Mouse (Mus musculus) hindbrain, embryonic 12.5 days (tissue): ENCODE results near the gene Bach1. TPM values are rescaled to one million over a fixed set of nuclear protein-coding genes. Genes with fewer than 3 reads are reported as not detected.

Experiments used
- ATAC-seq: fragments of 200-750 bp; cut with Nextera tagmentation; 2 replicates; pipeline ENCODE4 v1.8.0; 2017; ENCODE audit warnings: moderate TSS enrichment; ENCODE audit not compliant: low FRiP score
- H3K27ac ChIP-seq: fragments of 300-500 bp; sonication (generic); 2 replicates; pipeline ENCODE4 v1.5.1; 2016; ENCODE audit warnings: mild to moderate bottlenecking
- H3K27me3 ChIP-seq: fragments of 300-500 bp; sonication (generic); 2 replicates; pipeline ENCODE4 v1.6.1; 2016; ENCODE audit warnings: mild to moderate bottlenecking
- H3K36me3 ChIP-seq: fragments of 300-500 bp; sonication (generic); 2 replicates; pipeline ENCODE4 v1.6.1; 2016; ENCODE audit warnings: mild to moderate bottlenecking
- H3K4me1 ChIP-seq: fragments of 300-500 bp; sonication (generic); 2 replicates; pipeline ENCODE4 v1.6.1; 2016
- H3K4me2 ChIP-seq: fragments of 300-500 bp; sonication (generic); replicated peaks from 2 replicates; pipeline ENCODE4 v1.6.1; 2016; ENCODE audit warnings: mild to moderate bottlenecking
- H3K4me3 ChIP-seq: fragments of 300-500 bp; sonication (generic); 2 replicates; pipeline ENCODE4 v1.5.1; 2016; ENCODE audit warnings: mild to moderate bottlenecking
- H3K9ac ChIP-seq: fragments of 300-500 bp; sonication (generic); 2 replicates; pipeline ENCODE4 v1.6.1; 2016; ENCODE audit warnings: mild to moderate bottlenecking, moderate library complexity
- H3K9me3 ChIP-seq: fragments of 300-500 bp; sonication (generic); replicated peaks from 2 replicates; pipeline ENCODE4 v1.6.1; 2016; ENCODE audit warnings: mild to moderate bottlenecking
- WGBS: fragments of 180-500 bp; shearing (Covaris S2); methylation state at CpG from one replicate; pipeline ENCODE4 v1.1.7; 2016; 5-methylcytosine and 5-hydroxymethylcytosine counted together
- polyA plus RNA-seq: library from polyadenylated mRNA; unstranded; fragments of >200 nt; fragmentation: Nextera tagmentation; extraction: Ambion mirVana; gene quantifications from 2 replicates; pipeline ENCODE4 v1.2.1, GENCODE M21; 2016

Bach1 gene
- 26.2 and 26.3 TPM in 2 replicates for polyA plus RNA-seq

GRCm38 (mm10) chr16:87698692-87699305, at the start of gene Bach1:
Bach1 (plus strand) TSS chr16:87698945.
- peak; percentile 95 for ATAC-seq
- H3K4me2 ChIP-seq: peak within 1 kb of the TSS; percentile 80
- 0% methylated on average over 69 of the region's 84 CpGs for WGBS
- peak within 1 kb of the TSS; percentile 96 for H3K9ac ChIP-seq
- peaks cover 4% of the 10 kb centered on the region; the same call in 1 of the 2 replicates for H3K27me3 ChIP-seq
- no peaks in the 10 kb centered on the region for H3K9me3 ChIP-seq
- H3K27ac ChIP-seq: peak within 1 kb of the TSS; percentile 96
- H3K4me1 ChIP-seq: peaks cover 31% of the 10 kb centered on the region
- H3K4me3 ChIP-seq: peak within 1 kb of the TSS; percentile 90
- no peaks in the 10 kb centered on the region for H3K36me3 ChIP-seq

DNA sequence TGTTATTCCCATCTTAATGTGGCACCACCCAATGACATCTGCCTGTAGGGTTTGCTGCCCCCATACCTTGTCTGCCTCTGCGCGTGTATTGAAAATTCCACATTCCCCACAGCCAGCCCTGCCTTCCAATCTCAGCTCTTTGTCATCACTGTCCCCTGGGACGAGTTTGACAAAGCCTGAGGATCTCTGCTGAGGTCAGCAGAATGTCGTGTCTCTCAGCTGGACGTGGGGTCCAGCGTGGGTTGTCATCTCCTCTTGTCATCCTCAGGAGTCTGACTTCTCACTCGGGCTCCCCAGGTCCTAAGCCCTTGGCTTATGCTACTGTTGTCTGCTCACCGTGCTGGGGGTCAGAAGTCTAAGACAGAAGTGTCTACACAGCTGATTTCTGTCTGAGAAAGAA, 46.4 kb upstream of the Bach1 start:
- ATAC-seq: no peak

DNA sequence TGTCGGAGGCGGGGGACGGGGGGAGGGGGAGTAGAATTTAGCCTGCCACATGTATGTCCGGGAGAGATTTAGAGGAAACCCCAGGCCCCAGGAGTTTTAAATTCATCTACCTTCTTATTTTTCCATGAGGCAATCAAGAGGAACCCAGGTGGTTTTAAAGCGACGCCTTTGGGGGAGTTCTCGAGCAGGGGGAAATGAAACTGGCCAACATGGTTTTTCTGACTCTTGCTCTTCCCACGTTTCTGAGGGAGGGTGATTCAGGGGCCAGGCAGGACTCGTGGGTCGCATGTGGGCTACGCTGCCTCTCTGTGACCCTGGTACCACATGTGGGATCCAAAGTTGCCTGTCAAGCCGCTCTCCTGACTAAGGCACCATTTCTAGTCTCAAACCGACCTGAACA, 45.8 kb upstream of the Bach1 start:
- Histone ChIP-seq H3K4me1 (no peaks in the 10 kb centered on the region), H3K36me3 (no peaks in the 10 kb centered on the region), H3K9me3 (no peaks in the 10 kb centered on the region), H3K9ac (no peak overlapping the region), H3K4me3 (no peak overlapping the region), H3K27me3 (no peaks in the 10 kb centered on the region), H3K27ac (no peak overlapping the region), H3K4me2 (no peak overlapping the region)
- WGBS: 78% methylated on average over 13 of the region's 13 CpGs
- ATAC-seq: no peak

More for the DNA sequence above, 46.4 kb upstream of the Bach1 start:
- 50% methylated on average over 8 of the region's 8 CpGs for WGBS
- H3K9ac ChIP-seq: no peak overlapping the region
- H3K4me3 ChIP-seq: no peak overlapping the region
- no peaks in the 10 kb centered on the region for H3K36me3 ChIP-seq
- H3K9me3 ChIP-seq: no peaks in the 10 kb centered on the region
- no peaks in the 10 kb centered on the region for H3K4me1 ChIP-seq
- no peak overlapping the region for H3K4me2 ChIP-seq
- no peak overlapping the region for H3K27ac ChIP-seq
- no peaks in the 10 kb centered on the region for H3K27me3 ChIP-seq

DNA sequence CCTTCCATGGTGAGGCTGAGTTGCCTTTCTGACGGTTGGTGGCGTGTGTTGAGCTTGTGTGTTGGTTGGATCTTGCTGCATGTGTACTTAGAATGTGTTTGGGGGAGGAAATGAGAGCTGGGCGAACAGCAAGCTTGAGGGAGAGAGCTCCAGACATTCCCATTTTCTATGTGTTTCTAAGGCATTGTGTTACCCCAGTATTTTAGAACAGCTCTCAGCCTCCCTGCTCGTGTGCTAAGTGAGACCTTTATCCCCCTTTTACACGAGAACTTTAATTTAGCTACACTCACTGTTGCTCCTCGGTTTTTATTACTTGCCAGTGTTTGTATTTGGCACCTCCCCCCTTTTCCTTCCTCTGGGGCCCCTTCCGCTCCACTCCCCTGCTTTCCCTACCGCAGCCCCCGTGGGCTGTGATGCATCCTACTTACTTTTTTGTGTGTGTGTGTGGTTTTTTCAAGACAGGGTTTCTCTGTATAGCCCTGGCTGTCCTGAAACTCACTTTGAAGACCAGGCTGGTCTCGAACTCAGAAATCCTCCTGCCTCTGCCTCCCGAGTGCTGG, 44.6 kb upstream of the Bach1 start:
- H3K36me3 ChIP-seq: no peaks in the 10 kb centered on the region
- ATAC-seq: no peak
- H3K4me2 ChIP-seq: no peak overlapping the region
- H3K9ac ChIP-seq: no peak overlapping the region
- H3K4me3 ChIP-seq: no peak overlapping the region
- H3K4me1 ChIP-seq: no peaks in the 10 kb centered on the region
- WGBS: 81% methylated on average over 11 of the region's 11 CpGs
- H3K27ac ChIP-seq: no peak overlapping the region
- no peaks in the 10 kb centered on the region for H3K9me3 ChIP-seq
- H3K27me3 ChIP-seq: no peaks in the 10 kb centered on the region

DNA sequence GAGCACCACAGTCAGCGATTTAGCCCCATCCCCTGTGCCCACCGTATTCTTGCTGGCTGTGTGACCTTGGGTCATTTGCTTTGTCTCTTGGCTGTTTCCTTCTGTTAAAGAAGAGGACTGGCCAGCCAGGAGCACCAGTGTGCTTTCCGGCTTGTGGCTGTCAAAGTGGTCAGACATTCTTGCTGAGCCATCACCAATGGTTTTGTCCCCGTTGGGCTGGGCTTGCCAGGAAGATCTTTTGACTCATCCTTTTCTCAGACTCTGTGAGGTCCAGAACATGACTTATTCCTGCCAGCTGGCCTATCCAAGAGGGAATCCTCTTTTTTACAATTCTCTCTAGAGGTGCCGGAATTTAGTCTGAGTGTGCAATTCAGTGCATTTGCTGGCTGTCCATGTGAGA, 43.7 kb upstream of the Bach1 start:
- WGBS: 71% methylated on average over 5 of the region's 5 CpGs
- Histone ChIP-seq H3K27ac (no peak overlapping the region), H3K4me2 (no peak overlapping the region), H3K36me3 (no peaks in the 10 kb centered on the region), H3K4me3 (no peak overlapping the region), H3K4me1 (no peaks in the 10 kb centered on the region), H3K9ac (no peak overlapping the region), H3K9me3 (no peaks in the 10 kb centered on the region), H3K27me3 (no peaks in the 10 kb centered on the region)
- ATAC-seq: no peak

- Histone ChIP-seq H3K9me3 (no peaks in the 10 kb centered on the region), H3K4me1 (no peaks in the 10 kb centered on the region), H3K36me3 (no peaks in the 10 kb centered on the region), H3K4me2 (no peak overlapping the region), H3K4me3 (no peak overlapping the region), H3K9ac (no peak overlapping the region), H3K27ac (no peak overlapping the region), H3K27me3 (no peaks in the 10 kb centered on the region)
- no peak for ATAC-seq
- 91% methylated on average over 9 of the region's 9 CpGs for WGBS
These were observed 43.2 kb upstream of the Bach1 start for GRCm38 (mm10) chr16:87655579-87655978.

GRCm38 (mm10) chr16:87656771-87657170, 42.0 kb upstream of the Bach1 start:
- no peak overlapping the region for H3K4me2 ChIP-seq
- no peak overlapping the region for H3K9ac ChIP-seq
- H3K9me3 ChIP-seq: no peaks in the 10 kb centered on the region
- H3K4me3 ChIP-seq: no peak overlapping the region
- H3K27ac ChIP-seq: no peak overlapping the region
- H3K36me3 ChIP-seq: no peaks in the 10 kb centered on the region
- no peaks in the 10 kb centered on the region for H3K27me3 ChIP-seq
- no peaks in the 10 kb centered on the region for H3K4me1 ChIP-seq
- ATAC-seq: no peak
- WGBS: 93% methylated on average over 4 of the region's 4 CpGs

- H3K9me3 ChIP-seq: no peaks in the 10 kb centered on the region
- no peak overlapping the region for H3K27ac ChIP-seq
- no peak overlapping the region for H3K9ac ChIP-seq
- H3K36me3 ChIP-seq: no peaks in the 10 kb centered on the region
- no peaks in the 10 kb centered on the region for H3K27me3 ChIP-seq
- no peak overlapping the region for H3K4me2 ChIP-seq
- no peak for ATAC-seq
- no peaks in the 10 kb centered on the region for H3K4me1 ChIP-seq
- WGBS: 95% methylated on average over 9 of the region's 9 CpGs
- no peak overlapping the region for H3K4me3 ChIP-seq
These were observed 41.5 kb upstream of the Bach1 start for GRCm38 (mm10) chr16:87657291-87657690.

DNA sequence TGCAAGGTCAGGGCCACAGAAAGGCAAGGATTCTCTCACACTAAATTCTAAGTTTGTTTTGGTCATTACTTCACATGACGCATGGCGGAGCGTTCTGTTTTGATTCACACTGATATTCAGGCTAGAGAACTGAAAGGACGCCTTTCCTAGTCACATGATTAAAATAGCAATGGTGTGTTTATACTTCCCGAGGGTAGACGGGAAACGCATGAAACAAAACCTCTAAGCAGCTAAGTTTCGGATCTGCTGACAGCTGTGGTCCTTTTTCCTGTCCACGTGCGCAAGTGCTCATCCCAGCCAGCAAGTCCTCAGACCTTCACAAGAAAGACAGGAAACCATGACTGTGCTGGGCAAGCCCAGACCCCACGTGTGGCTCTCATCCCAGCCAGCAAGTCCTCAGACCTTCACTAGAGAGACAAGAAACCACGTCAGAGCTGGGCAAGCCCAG, 37.7 kb upstream of the Bach1 start:
- no peak overlapping the region for H3K4me3 ChIP-seq
- H3K9ac ChIP-seq: no peak overlapping the region
- no peak for ATAC-seq
- no peak overlapping the region for H3K4me2 ChIP-seq
- H3K27me3 ChIP-seq: no peaks in the 10 kb centered on the region
- 80% methylated on average over 12 of the region's 12 CpGs for WGBS
- no peak overlapping the region for H3K27ac ChIP-seq
- no peaks in the 10 kb centered on the region for H3K36me3 ChIP-seq
- H3K4me1 ChIP-seq: no peaks in the 10 kb centered on the region
- H3K9me3 ChIP-seq: no peaks in the 10 kb centered on the region

GRCm38 (mm10) chr16:87661636-87662035, 37.1 kb upstream of the Bach1 start:
- Histone ChIP-seq H3K36me3 (no peaks in the 10 kb centered on the region), H3K27ac (no peak overlapping the region), H3K9ac (no peak overlapping the region), H3K27me3 (no peaks in the 10 kb centered on the region), H3K4me2 (no peak overlapping the region), H3K9me3 (no peaks in the 10 kb centered on the region), H3K4me3 (no peak overlapping the region), H3K4me1 (no peaks in the 10 kb centered on the region)
- no peak for ATAC-seq
- WGBS: 84% methylated on average over 8 of the region's 8 CpGs

- Histone ChIP-seq H3K4me3 (no peak overlapping the region), H3K36me3 (no peaks in the 10 kb centered on the region), H3K27me3 (no peaks in the 10 kb centered on the region), H3K27ac (no peak overlapping the region), H3K4me1 (no peaks in the 10 kb centered on the region), H3K9ac (no peak overlapping the region), H3K9me3 (no peaks in the 10 kb centered on the region), H3K4me2 (no peak overlapping the region)
- 98% methylated on average over 2 of the region's 2 CpGs for WGBS
- no peak for ATAC-seq
These were observed 36.2 kb upstream of the Bach1 start for GRCm38 (mm10) chr16:87662528-87662927.

GRCm38 (mm10) chr16:87663890-87664289, 34.9 kb upstream of the Bach1 start:
- Histone ChIP-seq H3K9me3 (no peaks in the 10 kb centered on the region), H3K27ac (no peak overlapping the region), H3K9ac (no peak overlapping the region), H3K4me2 (no peak overlapping the region), H3K27me3 (no peaks in the 10 kb centered on the region), H3K36me3 (no peaks in the 10 kb centered on the region), H3K4me3 (no peak overlapping the region), H3K4me1 (no peaks in the 10 kb centered on the region)
- 87% methylated on average over 6 of the region's 6 CpGs for WGBS
- no peak for ATAC-seq

GRCm38 (mm10) chr16:87665246-87665645, 33.5 kb upstream of the Bach1 start:
- Histone ChIP-seq H3K9me3 (no peaks in the 10 kb centered on the region), H3K27ac (no peak overlapping the region), H3K9ac (no peak overlapping the region), H3K4me1 (no peaks in the 10 kb centered on the region), H3K4me3 (no peak overlapping the region), H3K36me3 (no peaks in the 10 kb centered on the region), H3K4me2 (no peak overlapping the region), H3K27me3 (no peaks in the 10 kb centered on the region)
- no peak for ATAC-seq
- 51% methylated on average over 9 of the region's 9 CpGs for WGBS
